Mouse (Mus musculus) liver, embryonic 16.5 days (tissue): ENCODE measurements at regions not wholly inside any gene's neighbourhood (a gene's known extent, or its start where the extent isn't known, plus 50 kb on each side); places are given as distances from the start of the nearest gene placed in this dataset.

Experiments
- ATAC-seq: fragments of 200-750 bp; cut with Nextera tagmentation; 2 replicates; pipeline ENCODE4 v1.8.0; 2017; ENCODE audit warnings: low read depth, mild to moderate bottlenecking, moderate number of reproducible peaks, moderate library complexity
- H3K27ac ChIP-seq: fragments of 300-500 bp; sonication (generic); 2 replicates; pipeline ENCODE4 v1.5.1; 2014; ENCODE audit warnings: mild to moderate bottlenecking, low read length
- H3K27me3 ChIP-seq: fragments of 300-500 bp; sonication (generic); 2 replicates; pipeline ENCODE4 v1.6.1; 2014; ENCODE audit warnings: low read depth, low read length, mixed read lengths; ENCODE audit not compliant: control insufficient read depth, insufficient read depth
- H3K36me3 ChIP-seq: fragments of 300-500 bp; sonication (generic); 2 replicates; pipeline ENCODE4 v1.6.1; 2014; ENCODE audit warnings: mild to moderate bottlenecking; ENCODE audit not compliant: control insufficient read depth, insufficient read depth
- H3K4me1 ChIP-seq: fragments of 300-500 bp; sonication (generic); 2 replicates; pipeline ENCODE4 v1.6.1; 2014; ENCODE audit warnings: low read depth, low read length, mixed read lengths; ENCODE audit not compliant: control insufficient read depth
- H3K4me2 ChIP-seq: fragments of 300-500 bp; sonication (generic); 2 replicates; pipeline ENCODE4 v1.6.1; 2014; ENCODE audit warnings: low read depth, low read length, mixed read lengths
- H3K4me3 ChIP-seq: fragments of 300-500 bp; sonication (generic); 2 replicates; pipeline ENCODE4 v1.5.1; 2014; ENCODE audit warnings: low read depth, mild to moderate bottlenecking, low read length
- H3K9ac ChIP-seq: fragments of 300-500 bp; sonication (generic); 2 replicates; pipeline ENCODE4 v1.6.1; 2014; ENCODE audit warnings: low read depth, low read length
- H3K9me3 ChIP-seq: fragments of 300-500 bp; sonication (generic); replicated peaks from 2 replicates; pipeline ENCODE4 v1.6.1; 2016; ENCODE audit warnings: low read length; ENCODE audit not compliant: control insufficient read depth
- WGBS: fragments of 180-500 bp; shearing (Covaris S2); extraction: QIAGEN DNeasy Blood & Tissue Kit; methylation state at CpG from one replicate; pipeline ENCODE4 v1.1.7; 2014; ENCODE audit not compliant: insufficient replicate concordance; 5-methylcytosine and 5-hydroxymethylcytosine counted together

DNA sequence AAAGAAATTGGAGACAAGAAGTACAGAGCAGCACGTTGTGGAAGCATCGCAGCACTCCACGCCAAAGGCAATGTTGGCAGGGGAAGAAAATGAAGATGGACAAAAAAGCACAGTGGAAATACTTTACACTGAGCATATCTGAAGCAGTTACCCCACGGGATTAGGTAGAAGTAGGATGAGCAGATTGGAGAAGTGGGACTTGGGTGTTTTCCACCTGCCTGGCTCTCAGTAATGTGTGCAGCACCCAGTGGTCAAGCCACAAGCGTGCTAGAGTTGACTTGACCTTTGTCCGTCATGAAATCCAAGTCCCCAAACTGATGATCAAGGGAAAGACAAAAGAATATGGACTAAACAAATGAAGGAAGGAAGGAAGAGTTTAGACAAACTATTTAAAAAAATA lies 235.1 kb upstream of the Btg1 start:
- no peaks in the 10 kb centered on the region for H3K36me3 ChIP-seq
- no peak overlapping the region for H3K4me3 ChIP-seq
- H3K9me3 ChIP-seq: no peaks in the 10 kb centered on the region
- H3K4me2 ChIP-seq: no peak overlapping the region
- no peak for ATAC-seq
- 73% methylated on average over 6 of the region's 6 CpGs for WGBS
- H3K27me3 ChIP-seq: no peaks in the 10 kb centered on the region
- H3K4me1 ChIP-seq: no peaks in the 10 kb centered on the region
- no peak overlapping the region for H3K9ac ChIP-seq
- no peak overlapping the region for H3K27ac ChIP-seq

DNA sequence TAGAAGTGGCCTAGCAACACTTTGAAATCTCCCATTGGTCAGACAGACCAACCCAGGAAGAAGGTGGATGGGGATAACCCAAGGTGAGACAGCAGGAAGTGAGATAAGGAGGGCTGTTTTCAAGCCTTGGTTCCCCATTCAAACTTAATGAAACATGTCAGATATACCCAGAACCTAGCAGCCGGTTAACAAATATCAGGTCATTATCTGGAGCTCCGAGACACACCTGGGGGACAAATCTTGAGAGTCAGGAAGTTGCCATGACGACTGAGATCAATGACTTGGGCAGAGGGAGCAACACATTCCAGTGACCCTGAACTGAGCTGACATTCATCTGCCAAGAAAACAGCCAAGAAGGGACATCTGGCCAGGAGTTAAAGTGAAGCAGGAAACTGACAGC lies 225.1 kb upstream of the Btg1 start:
- no peak overlapping the region for H3K4me2 ChIP-seq
- H3K27me3 ChIP-seq: no peaks in the 10 kb centered on the region
- H3K4me1 ChIP-seq: no peaks in the 10 kb centered on the region
- H3K36me3 ChIP-seq: no peaks in the 10 kb centered on the region
- 27% methylated on average over 3 of the region's 3 CpGs for WGBS
- H3K4me3 ChIP-seq: no peak overlapping the region
- H3K27ac ChIP-seq: no peak overlapping the region
- no peak for ATAC-seq
- no peaks in the 10 kb centered on the region for H3K9me3 ChIP-seq
- no peak overlapping the region for H3K9ac ChIP-seq

DNA sequence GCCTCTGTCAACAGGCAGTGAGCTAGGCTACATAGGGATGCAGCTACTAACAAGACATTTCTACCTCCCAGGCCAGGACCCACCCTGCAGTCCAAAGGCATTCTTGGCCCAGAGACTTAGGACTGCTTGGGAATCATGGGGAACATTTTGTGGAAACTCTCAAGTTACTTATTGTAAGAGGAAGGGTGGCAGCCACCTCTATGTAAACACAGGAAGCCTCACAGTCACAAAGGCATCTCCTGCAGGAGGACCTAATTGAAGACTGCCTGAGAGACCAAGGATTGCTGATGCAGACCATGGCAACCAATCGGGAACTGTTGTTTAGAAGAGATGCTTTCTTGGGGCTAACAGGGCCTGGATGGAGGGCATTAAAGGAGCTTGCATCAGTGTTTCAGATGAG lies 224.0 kb upstream of the Btg1 start:
- Histone ChIP-seq H3K27ac (no peak overlapping the region), H3K36me3 (no peaks in the 10 kb centered on the region), H3K4me3 (no peak overlapping the region), H3K4me1 (no peaks in the 10 kb centered on the region), H3K4me2 (no peak overlapping the region), H3K9ac (no peak overlapping the region), H3K27me3 (no peaks in the 10 kb centered on the region), H3K9me3 (no peaks in the 10 kb centered on the region)
- WGBS: 44% methylated on average over 1 of the region's 1 CpGs
- ATAC-seq: no peak

DNA sequence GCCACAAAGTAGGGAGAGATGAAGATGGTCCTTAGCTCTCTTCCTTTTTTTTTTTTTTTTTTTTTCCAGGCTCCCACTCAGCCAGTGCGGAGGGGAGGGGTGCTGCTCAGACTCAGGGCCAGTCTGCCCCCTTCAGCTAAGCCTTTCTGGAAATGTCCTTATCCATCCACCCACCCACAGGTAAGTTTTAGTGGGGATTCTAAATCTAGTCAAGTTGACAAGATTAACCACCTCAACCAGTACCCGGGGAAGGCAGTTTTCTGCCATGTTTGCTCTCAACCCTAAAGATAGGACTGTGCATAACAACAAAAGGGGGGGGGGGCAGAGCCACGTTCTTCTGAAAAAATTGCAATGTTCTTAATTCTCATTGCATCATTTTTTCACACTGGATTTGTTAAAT lies 222.6 kb upstream of the Btg1 start:
- Histone ChIP-seq H3K9ac (no peak overlapping the region), H3K9me3 (no peaks in the 10 kb centered on the region), H3K27me3 (no peaks in the 10 kb centered on the region), H3K36me3 (no peaks in the 10 kb centered on the region), H3K27ac (no peak overlapping the region), H3K4me2 (no peak overlapping the region), H3K4me3 (no peak overlapping the region), H3K4me1 (no peaks in the 10 kb centered on the region)
- 65% methylated on average over 3 of the region's 3 CpGs for WGBS
- ATAC-seq: no peak

DNA sequence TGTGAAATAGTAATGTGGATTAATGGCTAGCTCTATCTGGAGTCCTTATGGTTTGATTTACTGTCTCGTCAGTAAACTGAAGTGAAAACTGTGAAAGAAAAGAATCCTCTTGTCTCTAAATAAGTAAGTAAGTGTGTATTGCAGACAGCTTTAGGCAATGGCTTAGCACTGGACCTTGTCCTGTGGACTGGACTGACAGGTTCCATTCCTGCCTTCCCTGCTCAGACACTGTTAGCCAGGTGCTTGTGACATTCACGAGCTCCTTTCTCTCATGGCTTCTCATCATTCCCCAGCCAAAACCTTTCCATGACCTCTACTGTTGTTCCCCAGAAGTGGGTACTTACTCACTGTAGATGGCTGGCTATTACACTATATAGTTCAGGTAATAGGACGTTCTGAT lies 221.8 kb upstream of the Btg1 start:
- ATAC-seq: no peak
- H3K36me3 ChIP-seq: no peaks in the 10 kb centered on the region
- no peak overlapping the region for H3K27ac ChIP-seq
- WGBS: 44% methylated on average over 3 of the region's 3 CpGs
- H3K27me3 ChIP-seq: no peaks in the 10 kb centered on the region
- H3K4me2 ChIP-seq: no peak overlapping the region
- no peaks in the 10 kb centered on the region for H3K9me3 ChIP-seq
- no peak overlapping the region for H3K4me3 ChIP-seq
- H3K9ac ChIP-seq: no peak overlapping the region
- no peaks in the 10 kb centered on the region for H3K4me1 ChIP-seq

DNA sequence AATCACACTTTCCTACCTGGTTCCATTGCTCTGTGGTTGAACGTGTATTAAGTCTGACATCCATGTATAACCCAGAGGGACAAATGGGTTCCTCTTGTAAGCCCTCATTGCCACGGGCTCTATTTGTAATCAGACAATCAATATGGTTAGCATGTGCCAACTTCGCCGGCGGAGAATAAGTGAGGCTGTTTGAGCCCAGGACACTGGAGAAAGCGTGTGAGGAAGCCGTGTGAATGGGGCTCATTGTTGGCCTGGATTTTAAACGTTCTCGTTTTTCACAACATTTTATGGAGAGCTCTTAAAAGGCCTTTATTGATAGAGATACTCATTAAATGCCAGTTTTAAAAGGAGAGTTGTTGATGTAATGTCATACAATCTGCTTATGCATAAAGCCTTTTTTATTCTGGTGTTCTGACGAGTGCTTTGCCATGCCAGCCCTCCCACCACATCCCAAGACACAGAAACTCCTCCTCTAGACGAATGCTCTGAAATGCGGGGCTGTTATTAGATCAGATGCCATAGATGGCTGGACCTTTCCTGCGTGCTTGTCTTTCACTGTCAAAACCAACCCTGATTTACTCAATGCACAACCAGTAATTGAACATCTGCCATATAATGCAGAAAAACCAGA lies 218.8 kb upstream of the Btg1 start:
- no peak overlapping the region for H3K4me2 ChIP-seq
- no peak for ATAC-seq
- no peaks in the 10 kb centered on the region for H3K36me3 ChIP-seq
- H3K4me1 ChIP-seq: no peaks in the 10 kb centered on the region
- H3K27me3 ChIP-seq: no peaks in the 10 kb centered on the region
- no peak overlapping the region for H3K9ac ChIP-seq
- WGBS: 72% methylated on average over 13 of the region's 13 CpGs
- H3K9me3 ChIP-seq: no peaks in the 10 kb centered on the region
- no peak overlapping the region for H3K27ac ChIP-seq
- no peak overlapping the region for H3K4me3 ChIP-seq

DNA sequence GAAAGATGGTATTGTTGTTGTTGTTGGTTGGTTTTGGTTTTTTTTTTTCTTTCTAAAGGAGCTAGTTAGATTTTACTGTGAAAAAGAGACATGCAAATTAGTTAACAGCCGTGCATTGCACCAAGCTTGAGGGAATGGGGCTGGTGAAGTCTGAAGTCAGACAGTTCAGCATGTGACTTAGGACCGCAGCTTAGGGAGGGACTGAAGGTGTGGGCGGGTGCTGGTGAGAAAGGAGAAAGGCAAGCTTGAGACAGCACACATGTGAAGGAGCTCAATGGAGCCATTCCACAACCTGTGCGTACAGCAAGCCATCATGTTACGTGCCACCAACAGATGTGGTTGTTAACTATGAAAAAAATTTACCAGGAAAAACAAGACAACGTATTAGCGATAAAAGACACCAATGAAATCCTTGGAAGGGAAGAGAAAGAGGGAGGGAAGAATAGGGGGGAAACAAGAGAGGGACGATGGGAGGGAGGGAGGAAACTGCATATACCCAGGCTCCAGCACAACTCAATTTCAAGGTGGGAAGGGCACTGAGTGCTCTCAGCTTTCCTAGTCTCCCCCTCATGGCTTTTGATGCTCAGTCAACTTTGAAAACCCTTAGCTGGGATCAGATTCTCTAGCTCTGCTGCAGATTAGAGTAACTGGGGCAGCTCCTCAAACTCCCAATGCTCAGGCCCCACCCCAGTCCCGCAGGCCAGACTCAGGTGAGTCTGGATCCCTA lies 218.1 kb upstream of the Btg1 start:
- H3K27me3 ChIP-seq: no peaks in the 10 kb centered on the region

DNA sequence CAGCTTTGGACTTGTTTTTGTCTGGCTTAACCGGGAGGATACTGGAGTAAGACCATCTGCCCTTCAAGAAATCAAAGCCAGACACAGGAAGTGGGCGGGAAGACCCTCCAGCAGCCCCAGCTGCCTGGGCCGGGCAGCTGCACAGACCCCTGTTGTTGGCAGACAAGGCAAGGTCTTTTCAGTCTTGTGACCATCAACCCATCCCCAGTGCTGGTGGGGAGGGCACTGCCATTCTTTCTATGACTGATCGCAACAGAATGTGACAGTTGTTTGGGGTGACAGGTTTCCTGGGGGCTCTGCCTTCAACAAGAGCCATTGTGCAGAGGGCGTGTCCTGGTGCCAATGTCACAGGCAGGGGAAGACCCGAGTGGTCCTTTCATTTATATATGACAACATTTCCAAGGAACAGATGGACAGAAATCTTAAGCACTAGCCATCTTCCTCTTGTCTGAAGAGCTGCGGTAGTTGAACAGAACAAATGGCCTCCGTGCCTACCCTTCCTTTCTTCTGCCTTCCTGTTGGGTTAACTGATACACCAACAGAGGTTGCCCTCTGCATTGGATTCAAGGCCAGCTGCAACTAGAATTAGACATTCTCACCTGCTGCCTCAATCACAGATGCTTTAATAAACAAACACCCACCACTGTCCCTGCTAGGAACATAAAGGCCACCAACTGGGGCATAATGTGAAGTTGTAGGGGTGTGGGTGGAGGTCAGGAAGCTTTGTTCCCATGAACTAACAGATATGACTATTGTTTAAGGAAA lies 217.0 kb upstream of the Btg1 start:
- Histone ChIP-seq H3K27me3 (no peaks in the 10 kb centered on the region), H3K4me3 (no peak overlapping the region), H3K36me3 (no peaks in the 10 kb centered on the region), H3K4me1 (no peaks in the 10 kb centered on the region), H3K4me2 (no peak overlapping the region), H3K27ac (no peak overlapping the region), H3K9ac (no peak overlapping the region), H3K9me3 (no peaks in the 10 kb centered on the region)
- no peak for ATAC-seq
- 49% methylated on average over 8 of the region's 8 CpGs for WGBS

More for the DNA sequence above, 218.1 kb upstream of the Btg1 start:
- Histone ChIP-seq H3K4me3 (no peak overlapping the region), H3K36me3 (no peaks in the 10 kb centered on the region), H3K9ac (no peak overlapping the region), H3K27ac (no peak overlapping the region), H3K4me2 (no peak overlapping the region), H3K9me3 (no peaks in the 10 kb centered on the region), H3K4me1 (no peaks in the 10 kb centered on the region)
- WGBS: 71% methylated on average over 9 of the region's 9 CpGs
- no peak for ATAC-seq

DNA sequence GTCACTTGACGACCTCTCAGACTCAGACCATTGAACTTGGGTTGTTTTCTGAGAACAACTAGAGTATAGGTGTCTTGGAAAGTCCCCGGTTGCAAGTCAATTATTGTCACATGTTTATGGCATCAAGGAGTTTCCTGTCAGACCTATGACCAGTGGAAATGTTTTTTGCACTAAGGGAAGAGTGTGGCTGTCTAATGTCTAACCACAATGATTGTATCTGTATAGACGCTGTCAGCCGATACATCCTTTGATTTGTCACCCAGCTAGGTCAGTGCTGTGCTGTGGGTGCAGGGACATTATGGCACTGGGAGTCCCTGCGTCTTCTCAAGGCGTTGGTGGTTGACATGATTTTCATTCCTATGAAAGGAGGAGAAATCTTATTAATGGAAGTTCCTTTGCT lies 216.0 kb upstream of the Btg1 start:
- H3K9me3 ChIP-seq: no peaks in the 10 kb centered on the region
- no peak overlapping the region for H3K4me2 ChIP-seq
- H3K9ac ChIP-seq: no peak overlapping the region
- 32% methylated on average over 6 of the region's 6 CpGs for WGBS
- H3K27ac ChIP-seq: no peak overlapping the region
- H3K27me3 ChIP-seq: no peaks in the 10 kb centered on the region
- H3K4me3 ChIP-seq: no peak overlapping the region
- no peak for ATAC-seq
- H3K36me3 ChIP-seq: no peaks in the 10 kb centered on the region
- no peaks in the 10 kb centered on the region for H3K4me1 ChIP-seq
